Mouse (Mus musculus) CD4-positive helper T cell, adult 2 months (primary cell): ENCODE data around the gene Rnf31.
A peak's percentile ranks its signal among the peaks of the same experiment; 100 is the strongest.

Source experiments
- DNase-seq: peaks from one replicate; pipeline ENCODE4 v3.0.0-alpha.2; 2012; ENCODE audit warnings: low read depth, missing footprints, low spot score

The Rnf31 gene

DNA sequence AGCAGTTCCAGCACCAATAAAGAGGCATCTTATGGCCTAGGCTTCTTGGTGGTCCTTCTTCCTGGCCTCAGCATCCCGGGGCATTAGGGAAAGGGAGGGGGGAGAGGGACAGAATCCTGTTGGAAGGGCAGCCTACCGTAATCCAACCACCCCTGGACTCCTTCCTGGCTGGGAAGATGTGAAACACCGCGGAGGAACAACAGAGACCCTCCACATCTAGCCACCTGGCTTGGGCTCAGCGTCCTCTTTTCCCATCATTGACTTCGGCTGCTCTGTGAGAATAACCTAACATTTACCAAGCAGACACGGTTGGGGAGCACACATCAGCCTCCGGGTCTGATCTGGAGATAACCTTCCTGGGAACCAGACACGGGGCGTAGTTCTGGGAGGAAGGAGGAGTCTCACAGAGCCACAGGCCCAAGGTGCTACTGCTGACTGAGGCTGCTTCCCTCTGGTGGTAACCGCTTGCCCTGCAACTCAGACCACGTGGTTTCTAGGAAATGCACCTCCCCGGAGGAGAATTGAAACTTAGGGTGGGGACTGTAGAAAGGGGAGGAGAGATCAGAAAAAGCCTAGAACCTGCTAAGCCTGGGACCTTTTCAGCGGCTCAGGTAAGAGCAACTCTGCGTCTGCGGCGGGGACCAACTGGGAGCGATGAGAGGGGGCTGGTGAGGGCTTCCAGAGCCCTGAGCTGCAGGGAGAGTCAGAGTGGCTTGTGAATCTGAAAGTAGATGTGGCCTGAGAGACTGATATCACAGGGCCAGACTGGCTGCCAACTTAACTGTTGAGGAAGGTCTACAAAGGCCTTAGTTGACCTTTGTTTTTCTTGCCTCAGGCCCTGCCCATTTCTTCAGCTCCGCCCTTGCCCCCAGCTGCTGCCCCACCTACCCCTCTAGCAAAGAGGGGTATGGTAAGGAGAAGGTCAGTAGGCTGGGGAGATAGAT lies 12.4 kb downstream of the Rnf31 start:
- DNase-seq: peak; percentile 97

DNA sequence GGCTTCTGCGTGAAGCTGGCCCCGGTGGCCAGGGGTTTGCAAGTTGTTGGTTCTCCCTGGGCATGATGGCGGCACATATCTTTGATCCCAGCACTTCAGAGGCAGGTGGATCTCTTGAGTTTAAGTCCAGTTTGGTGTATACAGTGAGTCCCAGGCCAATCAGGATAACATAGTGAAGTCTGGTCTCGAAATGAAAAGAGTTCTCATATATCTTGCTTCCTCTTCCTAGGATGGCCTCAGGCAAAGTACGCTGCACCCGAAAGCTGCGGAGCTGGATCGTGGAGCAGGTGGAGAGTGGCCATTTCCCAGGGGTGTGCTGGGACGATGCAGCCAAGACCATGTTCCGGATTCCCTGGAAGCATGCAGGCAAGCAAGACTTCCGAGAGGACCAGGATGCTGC lies 13.3 kb downstream of the Rnf31 start:
- DNase-seq: peak; percentile 44

DNA sequence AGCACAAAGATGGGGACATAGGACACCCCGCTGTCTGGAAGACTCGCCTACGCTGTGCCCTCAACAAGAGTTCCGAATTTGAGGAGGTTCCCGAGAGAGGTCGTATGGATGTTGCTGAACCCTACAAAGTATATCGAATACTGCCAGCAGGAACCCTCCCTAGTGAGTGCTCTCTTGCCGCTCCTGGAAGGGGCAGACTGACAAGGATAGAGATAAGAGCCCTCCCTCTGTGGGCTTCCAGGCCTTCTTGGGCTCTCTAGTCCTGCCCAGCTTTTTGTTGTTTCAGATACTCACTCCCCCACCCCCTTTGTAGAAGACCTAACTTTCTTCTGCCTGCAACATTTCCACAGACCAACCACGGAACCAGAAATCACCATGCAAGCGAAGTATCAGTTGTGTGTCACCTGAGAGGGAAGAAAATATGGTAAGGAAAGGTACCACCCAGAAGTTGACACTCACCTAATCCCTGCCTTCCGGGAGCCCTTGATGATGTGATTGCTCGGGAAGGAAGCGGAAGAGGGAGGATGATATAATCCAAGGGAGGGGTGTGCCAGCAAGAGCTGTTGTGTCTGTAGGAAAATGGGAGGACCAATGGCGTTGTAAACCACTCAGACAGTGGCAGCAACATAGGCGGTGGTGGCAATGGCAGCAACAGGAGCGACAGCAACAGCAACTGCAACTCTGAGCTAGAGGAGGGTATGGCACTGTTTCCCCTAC lies 14.4 kb downstream of the Rnf31 start:
- no peak for DNase-seq

DNA sequence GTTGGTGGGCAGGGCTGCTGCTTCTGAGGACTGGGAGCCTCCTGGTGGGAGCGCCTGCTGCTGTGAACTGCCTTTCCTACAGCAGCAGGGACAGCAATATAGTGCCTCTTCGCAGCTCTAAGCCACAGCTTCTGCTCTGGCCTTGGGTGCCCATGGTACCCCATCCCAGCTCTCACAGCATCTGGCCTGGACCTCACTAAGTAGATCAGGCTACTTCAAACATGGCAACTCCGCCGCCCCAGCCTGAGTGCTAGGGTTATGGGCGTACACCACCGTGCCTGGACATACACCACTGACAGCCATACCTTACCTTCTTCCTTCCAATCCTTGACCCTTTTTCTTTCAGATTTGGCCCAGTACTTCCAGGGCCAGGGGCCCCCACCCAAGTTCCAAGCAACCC lies 16.8 kb downstream of the Rnf31 start:
- no peak for DNase-seq

DNA sequence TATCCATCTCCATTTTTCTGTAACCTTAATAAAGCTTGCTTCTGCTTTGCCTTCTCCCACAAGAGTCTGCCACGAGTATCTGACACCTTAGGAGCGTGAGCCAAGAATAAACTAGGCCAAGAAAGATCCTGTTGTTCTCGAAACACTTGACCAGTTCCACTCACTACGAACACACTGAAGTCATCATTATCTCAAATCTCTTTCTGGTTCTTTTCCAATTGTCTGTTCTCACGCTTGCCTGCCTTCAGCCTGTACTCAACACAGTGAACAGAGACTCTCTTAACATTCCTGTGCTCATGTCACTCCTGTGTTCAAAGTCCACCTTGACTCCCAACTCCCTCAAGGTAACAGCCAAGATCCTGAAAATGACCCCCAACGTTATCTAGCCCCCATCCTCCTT lies 21.8 kb downstream of the Rnf31 start:
- DNase-seq: no peak

DNA sequence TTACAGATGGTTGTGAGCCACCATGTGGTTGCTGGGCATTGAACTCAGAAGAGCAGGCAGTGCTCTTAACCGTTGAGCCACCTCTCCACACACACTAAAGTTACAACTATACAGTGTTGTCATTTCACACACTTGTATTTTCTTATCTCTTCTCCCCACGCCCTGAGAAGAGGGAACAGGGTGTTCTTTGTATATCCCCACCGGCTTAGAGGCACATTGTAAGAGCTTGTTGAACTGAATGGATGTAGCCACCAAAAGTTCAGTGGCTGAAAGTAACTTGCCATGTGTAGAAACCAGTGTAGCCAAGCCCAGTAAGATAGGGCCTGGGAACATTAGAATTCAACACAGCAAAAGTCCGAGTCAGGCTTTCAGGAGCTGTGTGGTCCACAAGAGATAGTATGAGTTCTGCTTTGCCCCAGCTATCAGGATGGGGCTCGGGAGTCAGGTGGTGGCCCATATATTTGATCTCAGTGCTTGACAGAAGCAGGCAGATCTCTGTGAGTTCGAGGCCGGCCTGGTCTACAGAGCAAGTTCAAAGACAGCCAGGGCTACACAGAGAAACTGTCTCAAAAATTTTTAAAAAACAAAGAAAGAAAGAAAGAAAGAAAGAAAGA lies 23.2 kb downstream of the Rnf31 start:
- DNase-seq: no peak

DNA sequence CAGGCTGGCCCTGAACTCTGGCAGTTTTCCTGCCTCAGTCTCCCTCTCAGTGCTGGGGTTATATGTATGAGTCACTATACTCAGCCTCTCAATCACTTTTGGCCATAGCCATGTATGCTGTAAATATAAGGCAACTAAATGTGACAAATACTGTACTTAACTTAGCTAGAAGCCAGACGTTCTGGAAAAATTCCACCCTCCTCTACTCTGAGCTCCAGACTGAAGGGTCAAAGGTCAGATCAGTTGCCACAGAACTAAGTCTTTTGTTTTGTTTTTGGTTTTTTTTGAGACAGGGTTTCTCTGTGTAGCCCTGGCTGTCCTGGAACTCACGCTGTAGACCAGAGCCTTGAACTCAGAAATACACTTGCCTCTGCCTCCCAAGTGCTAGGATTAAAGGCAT lies 24.4 kb downstream of the Rnf31 start:
- DNase-seq: no peak

DNA sequence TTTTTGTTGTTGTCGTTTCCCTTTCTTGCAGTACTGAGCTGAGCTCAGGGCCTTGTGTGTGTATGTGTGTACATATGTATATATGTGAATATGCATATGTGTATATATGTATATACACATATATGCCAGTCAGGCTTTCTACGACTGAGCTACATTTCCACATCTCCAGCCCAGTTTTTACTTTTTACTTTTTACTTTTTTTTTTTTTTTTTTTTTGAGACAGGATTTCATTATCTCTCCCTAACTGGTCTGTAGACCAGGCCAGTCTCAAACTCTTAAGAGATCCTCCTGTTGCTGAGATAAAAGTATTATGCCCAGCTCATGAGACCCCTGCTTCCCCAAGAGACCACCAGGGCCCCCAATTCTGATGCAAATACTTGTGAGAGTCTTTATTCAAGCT lies 25.3 kb downstream of the Rnf31 start:
- no peak for DNase-seq

DNA sequence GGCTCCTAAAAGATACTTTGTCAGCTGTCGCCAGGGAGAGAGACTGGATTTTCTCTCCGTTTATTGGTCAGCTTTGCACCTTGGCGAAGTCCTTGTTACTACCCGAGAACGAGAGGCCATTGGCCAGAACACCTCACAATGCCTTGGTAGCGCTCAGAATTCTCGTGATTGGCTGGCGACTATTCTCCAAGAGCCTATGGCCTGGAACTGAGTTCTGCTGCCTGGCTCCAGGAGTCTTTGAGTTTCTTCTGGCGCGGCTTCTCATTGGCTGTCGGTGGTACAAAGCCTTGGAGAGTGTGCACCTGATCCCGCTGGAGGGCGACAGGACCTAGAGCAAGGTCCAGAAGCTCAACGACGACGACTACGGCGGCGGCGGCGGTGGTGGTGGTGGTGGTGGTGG lies 26.3 kb downstream of the Rnf31 start, which contains the start of gene Rec8:
TSS of gene Rec8 (plus strand) at position 216 of the 400 bp plus-strand sequence.
- peak; percentile 63 for DNase-seq

DNA sequence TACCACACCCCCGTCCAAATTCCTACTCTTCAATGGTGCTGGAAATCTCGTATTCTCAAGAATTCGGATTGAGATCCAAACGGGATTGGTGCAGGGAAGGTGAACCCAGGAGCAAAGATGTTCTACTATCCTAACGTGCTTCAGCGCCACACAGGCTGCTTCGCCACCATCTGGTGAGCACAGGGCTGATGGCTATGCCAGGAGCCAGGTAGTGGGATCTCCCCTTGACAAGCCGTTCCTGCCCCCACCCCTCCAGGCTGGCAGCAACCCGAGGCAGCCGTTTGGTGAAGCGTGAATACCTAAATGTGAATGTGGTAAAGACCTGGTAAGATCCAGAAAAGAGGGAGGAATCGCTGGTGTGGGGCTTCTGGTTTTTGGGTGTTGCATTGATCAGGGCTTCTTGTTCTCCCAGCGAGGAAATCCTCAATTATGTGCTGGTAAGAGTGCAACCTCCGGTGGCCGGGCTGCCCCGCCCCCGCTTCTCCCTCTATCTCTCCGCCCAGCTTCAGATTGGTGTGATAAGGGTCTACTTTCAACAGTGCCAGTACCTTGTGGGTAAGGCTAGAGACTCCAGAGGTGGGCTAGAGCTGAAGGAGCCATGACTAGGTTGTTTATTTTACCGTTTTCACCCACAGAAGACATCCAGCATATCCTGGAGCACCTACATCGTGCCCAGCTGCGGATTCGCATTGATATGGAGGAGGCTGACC lies 27.1 kb downstream of the Rnf31 start:
- peak; percentile 22 for DNase-seq

DNA sequence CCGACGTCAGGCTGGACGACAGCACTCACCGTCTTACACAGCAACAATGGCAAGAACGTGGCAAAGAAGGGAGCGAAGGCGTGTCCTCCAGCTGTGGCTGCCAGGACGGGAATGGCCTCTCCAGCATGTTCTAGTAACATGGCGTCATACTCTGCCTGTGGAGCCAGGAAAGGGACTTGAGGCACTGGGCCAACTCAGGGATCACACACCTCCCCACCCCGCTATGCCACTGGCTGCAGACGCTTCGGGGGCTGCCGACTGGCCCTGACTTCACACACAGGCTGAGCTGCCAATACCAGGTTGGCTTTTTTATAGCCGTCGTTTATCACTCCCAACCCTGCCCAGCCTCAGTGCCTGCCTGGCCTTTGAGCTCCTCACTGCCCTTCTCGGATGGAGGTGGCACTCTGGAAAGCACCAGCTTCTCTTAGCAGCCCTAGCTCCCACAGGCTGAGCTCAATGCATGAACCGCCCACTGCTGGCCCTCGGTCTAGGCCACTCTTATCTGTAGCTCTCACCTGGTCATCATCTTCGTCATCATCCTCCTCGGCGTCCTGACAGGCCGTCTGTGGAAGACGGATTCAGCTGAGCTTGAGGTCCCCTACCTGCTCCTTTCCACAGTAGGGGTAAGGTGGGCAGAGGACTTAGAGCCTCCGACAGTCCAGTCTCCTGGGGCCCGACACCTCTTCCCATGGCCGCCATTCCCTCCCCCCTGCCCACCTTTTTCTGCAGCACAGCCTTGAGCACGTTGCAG lies 36.7 kb downstream of the Rnf31 start:
- DNase-seq: no peak

DNA sequence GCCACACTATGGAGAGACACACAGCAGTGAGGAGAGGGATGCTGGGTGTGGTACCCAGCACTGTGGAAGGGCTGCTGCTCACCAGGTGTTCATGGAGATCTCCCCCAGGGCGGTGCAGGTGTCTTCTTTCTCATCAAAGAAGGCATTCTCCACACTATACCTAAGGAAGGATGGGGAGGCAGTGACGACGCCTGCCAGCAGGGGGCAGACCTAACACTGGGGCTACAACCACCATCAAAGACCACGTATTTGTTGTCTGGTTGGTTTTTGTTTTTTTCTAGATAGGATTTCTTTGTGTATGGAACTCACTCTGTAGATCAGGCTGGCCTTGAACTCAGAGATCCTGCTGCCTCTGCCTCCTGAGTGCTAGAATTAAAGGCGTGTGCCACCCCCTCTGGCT lies 37.8 kb downstream of the Rnf31 start:
- DNase-seq: peak; percentile 76

DNA sequence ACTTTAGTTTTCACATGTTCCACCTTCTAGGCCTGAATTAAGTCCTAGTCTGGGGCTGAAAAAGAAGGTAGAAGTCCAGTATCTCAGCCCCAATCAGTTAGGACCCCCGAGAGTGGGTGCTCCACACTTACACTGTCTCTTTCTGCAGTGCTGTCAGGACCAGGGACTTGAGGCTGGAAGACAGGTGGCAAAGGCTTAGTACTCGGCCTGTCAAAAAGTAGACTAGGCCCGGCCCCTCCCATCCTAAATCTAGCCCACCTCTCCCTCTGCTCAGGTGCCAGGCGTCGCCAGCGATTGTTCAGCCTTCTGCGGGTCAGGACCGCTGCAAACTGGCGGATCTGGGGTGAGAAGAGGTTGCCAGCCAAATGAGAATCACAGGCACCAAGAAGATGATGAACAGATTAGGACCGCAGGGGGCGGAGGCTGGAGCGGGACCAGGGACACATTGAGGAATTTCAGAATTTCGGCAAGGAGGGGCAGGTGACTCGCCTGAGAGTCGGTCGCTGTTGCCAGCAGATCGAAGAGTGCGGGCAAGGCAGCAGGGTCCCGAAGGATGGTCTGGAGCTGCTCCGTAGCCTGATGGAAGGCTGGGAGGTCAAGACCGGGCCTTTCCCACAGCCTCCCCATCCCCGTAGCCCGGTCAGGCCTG lies 43.5 kb downstream of the Rnf31 start:
- DNase-seq: no peak

DNA sequence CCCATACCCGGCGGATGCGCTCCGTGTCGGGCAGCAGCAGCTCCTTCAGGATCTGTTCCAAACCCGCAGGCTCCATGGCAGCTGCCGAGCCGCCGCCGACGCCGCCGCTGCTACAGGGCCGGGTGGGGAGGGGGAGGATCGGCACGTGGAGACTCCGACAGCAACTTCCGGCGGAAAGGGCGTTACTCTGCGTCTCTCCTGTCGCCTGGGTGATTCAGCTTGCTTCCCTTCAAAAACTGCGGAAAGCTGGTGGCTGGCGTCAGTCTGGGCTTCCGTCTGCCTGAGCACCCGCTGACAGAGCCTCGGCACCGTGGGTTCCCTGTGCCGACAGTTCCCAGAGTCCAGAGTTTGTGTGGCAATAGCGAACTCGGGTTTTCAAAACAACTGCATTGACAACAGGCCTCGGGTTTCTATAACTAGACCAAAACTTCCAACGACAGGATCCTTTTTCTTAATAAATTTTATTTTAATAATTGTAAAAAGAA lies 44.1 kb downstream of the Rnf31 start, which contains the start of gene Ipo4:
TSS of gene Ipo4 (minus strand) at position 435 of the 485 bp plus-strand sequence.
- peak; percentile 93 for DNase-seq

DNA sequence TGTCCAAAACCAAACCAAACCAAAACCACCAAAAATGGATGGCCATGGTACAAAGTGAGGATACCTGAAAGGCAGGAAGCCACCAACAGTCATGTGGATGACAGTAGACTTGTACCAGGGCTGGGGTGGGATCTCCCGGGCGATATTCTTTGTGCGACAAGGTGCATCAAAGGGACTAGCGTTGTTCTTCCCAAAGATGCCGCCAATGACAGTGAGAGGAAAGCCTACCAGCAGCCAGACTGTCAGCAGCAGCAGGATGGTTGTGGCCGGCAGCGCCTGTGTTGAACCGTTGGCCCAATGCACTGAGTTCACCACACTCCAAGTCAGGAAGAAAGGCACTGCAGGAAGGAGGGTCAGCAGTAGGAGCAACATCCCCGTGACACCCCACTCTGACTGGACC lies 46.3 kb downstream of the Rnf31 start, which contains the start of gene Gm49378:
TSS of gene Gm49378 (minus strand) at position 101 of the 400 bp plus-strand sequence.
- DNase-seq: no peak

DNA sequence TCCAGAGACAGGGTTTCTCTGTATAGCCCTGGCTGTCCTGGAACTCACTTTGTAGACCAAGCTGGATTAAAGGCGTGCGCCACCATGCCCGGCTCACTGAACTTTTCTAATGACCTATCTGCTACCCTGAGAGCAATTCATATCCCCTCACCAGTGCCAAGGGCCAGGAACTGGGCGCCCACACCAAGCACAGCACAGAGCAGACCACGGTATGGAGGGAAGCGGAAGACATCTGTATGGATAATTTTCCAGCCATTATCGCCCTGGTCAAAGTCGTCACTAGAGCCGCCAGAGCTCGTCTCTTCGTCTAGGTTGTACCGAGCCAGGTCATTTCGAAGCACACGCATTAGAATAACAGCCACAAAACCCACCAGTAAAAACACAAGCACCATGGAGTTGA lies 49.3 kb downstream of the Rnf31 start:
- no peak for DNase-seq

DNA sequence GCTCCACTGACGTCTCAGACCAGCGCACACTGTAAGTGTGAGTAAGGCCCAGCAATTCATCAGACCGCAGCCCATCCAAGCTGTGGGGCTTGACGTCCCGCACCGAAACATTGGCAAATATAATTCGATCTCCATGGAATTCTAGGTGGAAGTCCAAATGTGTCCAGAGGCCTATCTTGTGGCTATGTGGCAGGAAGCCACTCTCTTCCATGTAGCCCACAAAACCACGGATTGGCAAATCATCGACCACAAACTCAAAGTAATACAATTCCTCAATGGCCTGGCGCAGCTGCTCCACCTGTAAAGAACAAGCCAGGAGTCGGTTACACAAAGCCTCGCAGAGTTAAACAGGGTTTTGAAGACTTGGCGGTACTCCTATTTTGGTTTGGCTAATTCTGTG lies 49.8 kb downstream of the Rnf31 start:
- DNase-seq: no peak

DNA sequence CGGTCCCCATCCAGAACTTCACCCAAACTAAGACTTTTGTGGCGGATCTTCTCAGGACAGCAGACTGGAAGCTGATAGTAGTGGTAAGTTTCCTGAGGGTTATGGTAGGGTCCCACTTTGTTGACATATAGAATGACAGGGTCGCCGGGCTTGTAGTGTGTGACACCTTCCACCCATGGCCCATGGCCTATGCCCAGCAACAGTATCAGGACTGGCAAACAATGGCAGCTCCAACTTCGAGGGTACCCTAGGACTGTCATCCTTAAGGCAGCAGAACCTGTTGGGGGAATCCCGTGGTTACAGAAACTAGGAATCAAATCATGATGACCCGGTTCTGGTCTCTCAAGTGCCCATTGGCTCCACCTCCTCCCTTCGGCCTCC lies 51.2 kb downstream of the Rnf31 start:
- DNase-seq: no peak

DNA sequence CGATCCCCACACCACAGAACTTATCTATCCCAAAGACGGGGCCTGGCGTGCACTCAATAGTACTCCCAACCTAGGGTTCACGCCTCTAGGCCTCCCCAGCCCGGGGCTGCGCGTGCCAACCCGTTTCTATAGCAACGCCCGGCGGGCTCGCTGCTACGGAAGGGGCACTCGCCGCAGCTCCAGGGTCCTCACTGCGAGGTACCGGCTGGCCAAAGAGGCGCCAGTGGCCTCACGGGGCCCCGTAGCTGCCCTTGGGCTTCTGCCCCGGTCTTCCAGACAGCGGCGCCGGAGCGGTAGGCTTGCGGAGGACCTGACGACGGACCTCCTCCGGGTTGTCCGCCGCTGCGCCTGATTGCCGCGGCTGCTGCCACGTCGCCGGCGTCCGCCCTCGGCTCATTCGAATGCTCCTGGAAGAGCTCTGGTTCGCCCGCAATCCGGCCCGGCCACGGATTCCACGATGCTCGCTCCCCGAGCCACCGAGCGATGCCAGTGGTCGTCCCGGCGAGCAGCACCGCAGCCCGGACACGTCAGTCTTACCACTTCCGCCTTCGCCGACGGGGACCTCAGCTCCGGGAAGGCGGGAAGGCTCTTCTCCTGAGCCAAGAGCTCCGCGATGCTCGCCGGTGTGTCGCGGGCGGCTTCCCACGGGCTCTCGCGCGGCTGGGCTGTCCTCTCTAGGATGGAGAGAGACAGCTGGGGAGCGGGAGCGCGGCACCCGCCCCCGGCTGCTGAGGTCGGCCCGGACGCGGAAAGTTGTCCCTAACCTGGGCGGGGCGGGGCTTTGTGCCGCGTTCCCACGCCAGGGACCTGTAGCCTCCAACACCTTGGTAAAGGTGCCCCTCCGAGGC lies 51.8 kb downstream of the Rnf31 start, which contains the start of gene Tm9sf1:
TSS of gene Tm9sf1 (minus strand) at position 747 of the 848 bp plus-strand sequence.
- peak; percentile 89 for DNase-seq
